Mouse (Mus musculus) myocyte (in vitro differentiated cells): ENCODE measurements at regions not wholly inside any gene's neighbourhood (a gene's known extent, or its start where the extent isn't known, plus 50 kb on each side); places are given as distances from the start of the nearest gene placed in this dataset.

ENCODE experiments used
- H3K27me3 ChIP-seq: one replicate; pipeline ENCODE4 v1.6.1; 2011; ENCODE audit not compliant: control insufficient read depth, insufficient read depth, insufficient read length
- H3K36me3 ChIP-seq: one replicate; pipeline ENCODE4 v1.6.1; 2011; ENCODE audit not compliant: control insufficient read depth, insufficient read depth
- H3K4me2 ChIP-seq: one replicate; pipeline ENCODE4 v1.6.1; 2011; ENCODE audit warnings: low read depth, control low read depth
- H3K4me3 ChIP-seq: one replicate; pipeline ENCODE4 v1.5.1; 2011; ENCODE audit warnings: mild to moderate bottlenecking, control low read depth, moderate library complexity
- H3K79me2 ChIP-seq: one replicate; pipeline ENCODE4 v1.6.1; 2011; ENCODE audit not compliant: control insufficient read depth, insufficient read depth
- H3ac ChIP-seq: one replicate; pipeline ENCODE4 v1.6.1; 2011; ENCODE audit not compliant: control insufficient read depth, insufficient read length
- CEBPB ChIP-seq: IDR thresholded peaks from 2 replicates; pipeline ENCODE4 v1.6.1; 2011; ENCODE audit warnings: mild to moderate bottlenecking, moderate library complexity; ENCODE audit not compliant: poor library complexity, insufficient read depth, severe bottlenecking
- E2F4 ChIP-seq: IDR thresholded peaks from one replicate; pipeline ENCODE4 v1.6.1; 2011; ENCODE audit warnings: mild to moderate bottlenecking, control low read depth, moderate library complexity; ENCODE audit not compliant: insufficient read depth
- MAX ChIP-seq: IDR thresholded peaks from one replicate; pipeline ENCODE4 v1.6.1; 2011; ENCODE audit warnings: low read depth, mild to moderate bottlenecking, control low read depth
- MYOD1 ChIP-seq, 3 experiments: IDR thresholded peaks; one replicate each; pipeline ENCODE4 v1.6.1; 2011; ENCODE audit warnings: control low read depth in 2 of 3, low read depth in 2 of 3, mild to moderate bottlenecking in 2 of 3, moderate library complexity in 1 of 3; ENCODE audit not compliant: insufficient read length in 2 of 3, control insufficient read depth in 1 of 3
- MYOG ChIP-seq, 3 experiments: IDR thresholded peaks; one replicate each; pipeline ENCODE4 v1.6.1; 2011; ENCODE audit warnings: control low read depth in 2 of 3, low read depth in 2 of 3, mild to moderate bottlenecking in 2 of 3; ENCODE audit not compliant: insufficient read length in 2 of 3, control insufficient read depth in 1 of 3, insufficient read depth in 1 of 3
- POLR2A ChIP-seq: IDR thresholded peaks from one replicate; pipeline ENCODE4 v1.6.1; 2011; ENCODE audit warnings: low read depth, mild to moderate bottlenecking, control low read depth, moderate library complexity; ENCODE audit not compliant: insufficient read length
- POLR2AphosphoS2 ChIP-seq: IDR thresholded peaks from one replicate; pipeline ENCODE4 v1.6.1; 2011; ENCODE audit warnings: low read depth, control low read depth; ENCODE audit not compliant: insufficient read length
- REST ChIP-seq: IDR thresholded peaks from one replicate; pipeline ENCODE4 v1.6.1; 2011; ENCODE audit warnings: mild to moderate bottlenecking, control low read depth, moderate library complexity; ENCODE audit not compliant: insufficient read depth, insufficient read length
- SRF ChIP-seq: IDR thresholded peaks from one replicate; pipeline ENCODE4 v1.6.1; 2011; ENCODE audit warnings: low read depth; ENCODE audit not compliant: control insufficient read depth, insufficient read length
- TCF12 ChIP-seq: IDR thresholded peaks from one replicate; pipeline ENCODE4 v1.6.1; 2011; ENCODE audit warnings: mild to moderate bottlenecking, control low read depth; ENCODE audit not compliant: poor library complexity, insufficient read depth, severe bottlenecking
- TCF3 ChIP-seq: IDR thresholded peaks from one replicate; pipeline ENCODE4 v1.6.1; 2011; ENCODE audit warnings: low read depth, control low read depth; ENCODE audit not compliant: insufficient read length
- USF1 ChIP-seq: IDR thresholded peaks from one replicate; pipeline ENCODE4 v1.6.1; 2011; ENCODE audit warnings: low read depth, mild to moderate bottlenecking, control low read depth, moderate library complexity

DNA sequence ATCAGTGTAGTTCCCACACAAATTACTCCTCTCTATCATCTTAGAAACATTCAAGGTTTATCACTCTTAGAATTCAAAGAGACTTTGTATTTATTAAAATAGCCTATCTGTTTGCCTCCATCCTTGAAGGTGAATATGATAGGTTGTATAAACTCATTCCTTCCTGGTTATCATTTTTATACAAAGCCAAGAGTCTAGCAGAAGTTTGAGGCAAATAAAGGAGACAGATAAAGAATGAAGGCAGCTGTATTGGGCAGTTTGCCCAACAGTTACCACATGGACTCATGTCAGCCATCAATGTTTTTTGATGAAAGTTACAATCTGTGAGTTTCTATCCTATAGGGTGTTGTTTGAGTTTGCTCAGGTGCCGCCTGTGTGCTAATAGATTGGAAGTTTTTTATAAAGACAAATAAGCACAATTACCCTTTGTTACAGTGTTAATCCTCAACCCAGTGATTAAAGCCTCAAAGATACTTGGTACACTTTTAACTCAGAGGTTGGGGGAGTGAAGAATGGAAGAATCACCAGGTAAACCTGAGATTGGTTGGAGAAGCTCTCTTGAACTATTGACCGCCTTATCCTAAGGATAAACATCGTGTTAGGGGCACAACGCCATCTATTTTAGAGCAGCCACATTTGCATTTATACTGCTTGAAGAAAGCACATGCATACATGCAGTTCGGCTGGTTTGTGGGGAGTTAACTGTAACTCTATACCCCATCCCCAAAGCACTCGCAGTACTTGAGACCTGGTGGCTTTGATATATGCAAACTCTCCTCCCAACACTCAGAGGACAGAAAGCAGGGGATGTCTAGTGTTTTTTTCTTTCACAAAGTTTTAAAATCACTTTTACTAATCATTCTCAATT, 175.6 kb upstream of the Gm11114 start:
- H3K27me3 ChIP-seq, result no peaks in the 10 kb centered on the region
- H3K36me3 ChIP-seq, result no peaks in the 10 kb centered on the region
- no peaks in the 10 kb centered on the region for H3K79me2 ChIP-seq
- H3ac ChIP-seq, result no peak overlapping the region
- H3K4me2 ChIP-seq, result no peak overlapping the region
- no peak overlapping the region for H3K4me3 ChIP-seq
- no peak for TF ChIP-seq POLR2AphosphoS2
- TF ChIP-seq MYOG (IDR thresholded peaks at IDR 0.05; ENCODE audit: control insufficient read depth in 1 of 3, insufficient read depth in 1 of 3, insufficient read length in 2 of 3, low read depth in 2 of 3), result no peak
- no peak for TF ChIP-seq TCF12
- no peak for TF ChIP-seq TCF3
- no peak for TF ChIP-seq USF1
- TF ChIP-seq REST, result no peak
- TF ChIP-seq SRF, result no peak
- no peak for TF ChIP-seq MAX
- TF ChIP-seq MYOD1 (IDR thresholded peaks at IDR 0.05; ENCODE audit: control insufficient read depth in 1 of 3, insufficient read length in 2 of 3, low read depth in 2 of 3), result no peak
- TF ChIP-seq POLR2A, result no peak
- no peak for TF ChIP-seq E2F4
- TF ChIP-seq CEBPB, result no peak

DNA sequence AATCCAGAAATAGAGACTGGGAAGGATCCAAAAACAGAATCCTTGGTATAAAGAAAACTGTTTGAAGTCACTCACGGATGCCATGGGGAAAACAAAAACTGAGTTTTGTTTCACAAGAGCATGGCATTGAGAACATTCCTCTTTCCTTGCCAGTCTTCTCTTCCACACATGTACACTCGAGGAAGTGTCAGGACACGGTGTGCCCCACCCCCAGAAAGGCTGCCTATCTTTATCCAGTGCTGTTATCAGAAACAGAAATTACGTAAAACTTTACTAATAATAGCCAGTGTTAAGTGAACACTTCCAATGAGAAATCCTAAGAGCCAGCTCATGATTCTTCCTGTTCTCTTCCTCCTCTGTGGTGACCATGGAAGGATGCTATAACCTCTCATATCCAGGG, 172.7 kb upstream of the Gm11114 start:
- Histone ChIP-seq H3ac (no peak overlapping the region), H3K4me2 (no peak overlapping the region), H3K79me2 (no peaks in the 10 kb centered on the region), H3K27me3 (no peaks in the 10 kb centered on the region), H3K36me3 (no peaks in the 10 kb centered on the region), H3K4me3 (no peak overlapping the region)
- TF ChIP-seq MAX, result no peak
- TF ChIP-seq USF1, result no peak
- no peak for TF ChIP-seq SRF
- no peak for TF ChIP-seq TCF3
- no peak for TF ChIP-seq TCF12
- TF ChIP-seq MYOD1 (IDR thresholded peaks at IDR 0.05; ENCODE audit: control insufficient read depth in 1 of 3, insufficient read length in 2 of 3, low read depth in 2 of 3), result no peak
- no peak for TF ChIP-seq REST
- no peak for TF ChIP-seq MYOG (IDR thresholded peaks at IDR 0.05; ENCODE audit: control insufficient read depth in 1 of 3, insufficient read depth in 1 of 3, insufficient read length in 2 of 3, low read depth in 2 of 3)
- TF ChIP-seq CEBPB, result no peak
- no peak for TF ChIP-seq POLR2AphosphoS2
- TF ChIP-seq E2F4, result no peak
- no peak for TF ChIP-seq POLR2A

DNA sequence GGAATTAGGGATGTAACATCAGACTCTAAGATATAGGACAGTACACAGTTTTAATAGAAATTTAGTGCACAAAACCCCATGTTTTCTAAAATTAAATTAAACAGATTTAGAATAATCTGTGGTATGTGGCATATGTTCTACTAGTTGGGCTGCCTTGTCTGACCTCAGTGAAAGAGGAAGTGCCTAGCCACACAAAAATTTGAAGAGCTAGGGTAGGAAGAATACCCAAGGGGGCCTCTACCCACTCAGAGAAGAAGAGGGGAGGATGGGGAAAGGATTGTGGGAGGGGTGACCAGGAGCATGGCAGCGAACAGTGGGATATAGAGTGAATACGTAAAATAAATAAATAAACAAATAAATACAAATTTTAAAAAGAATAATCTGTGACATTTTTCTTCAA, 168.2 kb upstream of the Gm11114 start:
- no peaks in the 10 kb centered on the region for H3K27me3 ChIP-seq
- no peak overlapping the region for H3ac ChIP-seq
- no peak overlapping the region for H3K4me3 ChIP-seq
- no peak for TF ChIP-seq USF1
- no peak for TF ChIP-seq CEBPB
- no peak for TF ChIP-seq MYOD1 (IDR thresholded peaks at IDR 0.05; ENCODE audit: control insufficient read depth in 1 of 3, insufficient read length in 2 of 3, low read depth in 2 of 3)
- no peaks in the 10 kb centered on the region for H3K36me3 ChIP-seq
- H3K4me2 ChIP-seq, result no peak overlapping the region
- H3K79me2 ChIP-seq, result no peaks in the 10 kb centered on the region

- Histone ChIP-seq H3K27me3 (no peaks in the 10 kb centered on the region), H3K4me3 (no peak overlapping the region), H3ac (no peak overlapping the region), H3K79me2 (no peaks in the 10 kb centered on the region), H3K36me3 (no peaks in the 10 kb centered on the region), H3K4me2 (no peak overlapping the region)
- no peak for TF ChIP-seq MYOD1 (IDR thresholded peaks at IDR 0.05; ENCODE audit: control insufficient read depth in 1 of 3, insufficient read length in 2 of 3, low read depth in 2 of 3)
Measured at GRCm38 (mm10) chr9:85165632-85166031, 146.9 kb upstream of the Gm11114 start.

DNA sequence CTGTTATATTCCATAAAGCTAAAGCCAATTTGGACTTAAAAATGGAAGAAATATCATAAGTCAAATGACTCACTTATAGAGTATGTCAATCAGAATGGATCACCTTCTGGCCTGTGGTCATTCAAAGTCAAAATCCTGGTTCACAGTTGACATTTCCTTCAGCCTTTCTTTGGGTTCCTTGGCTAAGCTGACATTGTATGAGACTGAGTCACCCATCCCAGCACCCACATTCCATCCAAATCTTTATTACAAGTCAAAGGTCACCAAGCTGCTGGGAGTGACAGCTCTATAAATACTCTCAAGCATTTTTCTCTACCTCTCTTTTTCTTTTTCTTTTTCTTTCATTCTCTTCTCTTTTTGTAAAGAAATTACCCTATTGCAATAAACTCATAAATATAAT, 145.3 kb upstream of the Gm11114 start:
- Histone ChIP-seq H3K36me3 (no peaks in the 10 kb centered on the region), H3ac (no peak overlapping the region), H3K4me3 (no peak overlapping the region), H3K4me2 (no peak overlapping the region), H3K27me3 (no peaks in the 10 kb centered on the region), H3K79me2 (no peaks in the 10 kb centered on the region)
- TF ChIP-seq MYOG (IDR thresholded peaks at IDR 0.05; ENCODE audit: control insufficient read depth in 1 of 3, insufficient read depth in 1 of 3, insufficient read length in 2 of 3, low read depth in 2 of 3) (no peak), TCF3 (no peak), MAX (no peak)
